8 mouse cellular contexts compared by ENCODE assay signal in the genomic region with DNA sequence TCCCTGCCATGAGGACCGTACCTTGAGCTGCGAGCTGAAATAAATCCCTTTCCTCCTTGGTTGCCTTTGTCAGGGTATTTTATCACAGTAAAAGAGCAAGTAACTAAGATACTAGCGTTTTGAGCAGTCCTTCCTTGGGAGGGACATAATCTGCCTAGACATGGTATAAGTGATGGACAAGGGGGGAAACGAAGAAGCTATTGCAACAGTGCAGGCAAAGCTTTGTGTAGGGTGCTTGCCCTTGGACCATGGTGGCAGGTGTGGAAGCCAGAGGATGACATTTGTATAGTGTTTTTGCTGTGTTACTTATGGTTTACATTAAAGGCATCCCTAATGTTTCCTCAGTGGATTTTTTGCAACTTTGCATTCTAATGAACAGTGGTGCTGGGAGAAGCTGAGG. TPM values are rescaled to one million over a fixed set of nuclear protein-coding genes. Genes with fewer than 3 reads are reported as not detected.
DNase-seq lines count a peak whose midpoint lies in the region; ATAC-seq and TF ChIP-seq lines count a peak whose summit lies in the region.

No protein-coding gene starts in this region.

- H3K4me2 ChIP-seq in heart, embryonic 12.5 days, result peak overlapping the region; percentile 80

- H3K36me3 ChIP-seq in heart, embryonic 12.5 days, result no peaks in the 10 kb centered on the region
- H3K36me3 ChIP-seq in ES-Bruce4 (ENCODE audit: control insufficient read depth, insufficient read depth, low read length, poor library complexity, severe bottlenecking) (no peaks in the 10 kb centered on the region), macrophage (ENCODE audit: inconsistent target) (no peaks in the 10 kb centered on the region)
- no peaks in the 10 kb centered on the region for H3K36me3 ChIP-seq in hindbrain, embryonic 10.5 days

- H3K9me3 ChIP-seq in heart, embryonic 12.5 days (replicated peaks), result no peaks in the 10 kb centered on the region
- no peaks in the 10 kb centered on the region for H3K9me3 ChIP-seq in ES-Bruce4 (replicated peaks; ENCODE audit: control insufficient read depth, insufficient read depth, low read length, poor library complexity, severe bottlenecking)
- H3K9me3 ChIP-seq in hindbrain, embryonic 10.5 days, result no peaks in the 10 kb centered on the region

- no peaks in the 10 kb centered on the region for H3K79me2 ChIP-seq in macrophage (ENCODE audit: inconsistent target)

- peak overlapping the region; percentile 62 for H3K9ac ChIP-seq in heart, embryonic 12.5 days
- peak overlapping the region; percentile 6; the same call in 1 of the 2 replicates for H3K9ac ChIP-seq in ES-Bruce4 (ENCODE audit: low read depth, poor library complexity, severe bottlenecking)

- no peak for TF ChIP-seq CTCF in ES-Bruce4 (IDR thresholded peaks at IDR 0.05; ENCODE audit: low read depth, low read length)

- 77% methylated on average over 4 of the region's 4 CpGs for WGBS in heart, embryonic 12.5 days
- 80% methylated on average over 4 of the region's 4 CpGs for WGBS in hindbrain, embryonic 10.5 days
- 90% methylated on average over 4 of the region's 4 CpGs for WGBS in macrophage (ENCODE audit: missing documents)

- no peak for DNase-seq in heart, postnatal 25 days (ENCODE audit: low spot score)
- DNase-seq in hindbrain, embryonic 10.5 days (ENCODE audit: low spot score), result no peak
- DNase-seq in gastrocnemius, postnatal 25 days, result no peak
- no peak for DNase-seq in ovary, postnatal 36 days (ENCODE audit: low spot score)
- DNase-seq in cerebellum, adult 8-10 months, result no peak

- no peak for ATAC-seq in heart, embryonic 12.5 days (ENCODE audit: insufficient number of reproducible peaks, low FRiP score)

- peak overlapping the region; percentile 62 for H3K4me3 ChIP-seq in heart, embryonic 12.5 days
- H3K4me3 ChIP-seq in ES-Bruce4 (ENCODE audit: low read depth, low read length) (no peak overlapping the region), macrophage (ENCODE audit: inconsistent target) (peak overlapping the region; percentile 14; the same call in 1 of the 2 replicates)
- peak overlapping the region; percentile 80 for H3K4me3 ChIP-seq in hindbrain, embryonic 10.5 days

- no peak for TF ChIP-seq POLR2A in ES-Bruce4 (IDR thresholded peaks at IDR 0.05; ENCODE audit: insufficient read depth, low read length)

- intact Hi-C loops in heart, postnatal 25 days (cut with DNase I), result no loop called here

- H3K27me3 ChIP-seq in heart, embryonic 12.5 days (replicated peaks), result peaks cover 24% of the 10 kb centered on the region
- peaks cover 9% of the 10 kb centered on the region for H3K27me3 ChIP-seq in ES-Bruce4 (ENCODE audit: control insufficient read depth, insufficient read depth, low read length, poor library complexity, severe bottlenecking)
- H3K27me3 ChIP-seq in hindbrain, embryonic 10.5 days (ENCODE audit: insufficient read depth, poor library complexity, severe bottlenecking), result peaks cover 15% of the 10 kb centered on the region

- no peak for TF ChIP-seq EP300 in ES-Bruce4 (IDR thresholded peaks at IDR 0.05; ENCODE audit: insufficient read depth, low read depth, low read length)

- H3K4me1 ChIP-seq in heart, embryonic 12.5 days (replicated peaks), result no peaks in the 10 kb centered on the region; the same call in 1 of the 2 replicates
- no peaks in the 10 kb centered on the region for H3K4me1 ChIP-seq in ES-Bruce4 (ENCODE audit: control insufficient read depth, insufficient read depth, low read length)
- peaks cover 18% of the 10 kb centered on the region for H3K4me1 ChIP-seq in hindbrain, embryonic 10.5 days (replicated peaks)

- no peak overlapping the region for H3K27ac ChIP-seq in heart, embryonic 12.5 days (ENCODE audit: poor library complexity, severe bottlenecking)
- no peak overlapping the region for H3K27ac ChIP-seq in ES-Bruce4 (ENCODE audit: insufficient read depth, low read length)
- peak overlapping the region; percentile 86 for H3K27ac ChIP-seq in hindbrain, embryonic 10.5 days
- no peak overlapping the region for H3K27ac ChIP-seq in macrophage

RNA-seq across cellular contexts. Expression of gene Zkscan16, which starts 0.5 kb away (rescaled TPM):
- polyA plus RNA-seq in heart, embryonic 12.5 days (2016; fragmentation: Nextera tagmentation; extraction: Ambion mirVana), result 0.38 and 0.62 TPM in 2 replicates
- total RNA-seq in heart, postnatal 25 days (2021), result not detected
- 0.49 and 1.2 TPM in 2 replicates for polyA plus RNA-seq in ES-Bruce4 (2011; ENCODE audit: insufficient read depth, insufficient read length, low read depth, missing spikeins)
- polyA plus RNA-seq in hindbrain, embryonic 10.5 days (2016; fragmentation: Nextera tagmentation; extraction: Ambion mirVana), result 0.55 and 1.0 TPM in 2 replicates
- total RNA-seq in macrophage (2018; cell fraction: chromatin; rRNA removed), result under 1 TPM in 1 of 26 experiments, not detected in 25; 0.28 TPM
- total RNA-seq in macrophage (2018; cell fraction: cytosol; rRNA removed), result not detected
- not detected for total RNA-seq in macrophage (2018; cell fraction: nucleus; rRNA removed)
- not detected in 3 replicates for polyA plus RNA-seq in macrophage (2018)
- not detected for total RNA-seq in gastrocnemius, postnatal 25 days (2021)

RNA-seq across cellular contexts. Expression of gene Ecpas, which starts 30.4 kb away (rescaled TPM):
- polyA plus RNA-seq in heart, embryonic 12.5 days (2016; fragmentation: Nextera tagmentation; extraction: Ambion mirVana), result 40.1 and 40.6 TPM in 2 replicates
- total RNA-seq in heart, postnatal 25 days (2021), result 100 to 1,000 TPM; 188 to 190 TPM
- polyA plus RNA-seq in ES-Bruce4 (2011; ENCODE audit: insufficient read depth, insufficient read length, low read depth, missing spikeins), result 58.0 and 65.2 TPM in 2 replicates
- polyA plus RNA-seq in hindbrain, embryonic 10.5 days (2016; fragmentation: Nextera tagmentation; extraction: Ambion mirVana), result 23.9 and 29.8 TPM in 2 replicates
- 100 to 1,000 TPM; 150 to 573 (median 370) TPM for total RNA-seq in macrophage (2018; cell fraction: chromatin; rRNA removed)
- 10 to 100 TPM; 38.2 to 64.1 (median 48.0) TPM for total RNA-seq in macrophage (2018; cell fraction: cytosol; rRNA removed)
- 100 to 1,000 TPM in 22 of 26 experiments, 10 to 100 TPM in 4; 73.8 to 408 (median 169) TPM for total RNA-seq in macrophage (2018; cell fraction: nucleus; rRNA removed)
- polyA plus RNA-seq in macrophage (2018), result 24.1 to 39.2 TPM (median 33.8 TPM) in 3 replicates
- total RNA-seq in gastrocnemius, postnatal 25 days (2021), result 100 to 1,000 TPM; 281 to 313 TPM

RNA-seq across cellular contexts. Expression of gene Ptgr1, which starts 44.0 kb away (rescaled TPM):
- polyA plus RNA-seq in heart, embryonic 12.5 days (2016; fragmentation: Nextera tagmentation; extraction: Ambion mirVana), result 9.0 and 9.7 TPM in 2 replicates
- 1 to 10 TPM; 4.2 to 4.7 TPM for total RNA-seq in heart, postnatal 25 days (2021)
- polyA plus RNA-seq in ES-Bruce4 (2011; ENCODE audit: insufficient read depth, insufficient read length, low read depth, missing spikeins), result 17.9 and 19.8 TPM in 2 replicates
- 13.5 and 14.8 TPM in 2 replicates for polyA plus RNA-seq in hindbrain, embryonic 10.5 days (2016; fragmentation: Nextera tagmentation; extraction: Ambion mirVana)
- 10 to 100 TPM in 1 of 26 experiments, 1 to 10 TPM in 25; 1.2 to 10.1 (median 4.3) TPM for total RNA-seq in macrophage (2018; cell fraction: chromatin; rRNA removed)
- 10 to 100 TPM; 15.4 to 26.4 (median 19.8) TPM for total RNA-seq in macrophage (2018; cell fraction: cytosol; rRNA removed)
- total RNA-seq in macrophage (2018; cell fraction: nucleus; rRNA removed), result 10 to 100 TPM in 3 of 26 experiments, 1 to 10 TPM in 23; 4.5 to 12.8 (median 6.3) TPM
- polyA plus RNA-seq in macrophage (2018), result 19.7 to 28.3 TPM (median 26.7 TPM) in 3 replicates
- total RNA-seq in gastrocnemius, postnatal 25 days (2021), result 1 to 10 TPM; 1.5 to 2.4 TPM

RNA-seq across cellular contexts. Expression of gene Dnajc25, which starts 51.9 kb away (rescaled TPM):
- polyA plus RNA-seq in heart, embryonic 12.5 days (2016; fragmentation: Nextera tagmentation; extraction: Ambion mirVana), result 12.3 and 14.1 TPM in 2 replicates
- total RNA-seq in heart, postnatal 25 days (2021), result 10 to 100 TPM; 17.6 to 18.2 TPM
- 6.1 TPM in 2 replicates for polyA plus RNA-seq in ES-Bruce4 (2011; ENCODE audit: insufficient read depth, insufficient read length, low read depth, missing spikeins)
- polyA plus RNA-seq in hindbrain, embryonic 10.5 days (2016; fragmentation: Nextera tagmentation; extraction: Ambion mirVana), result 5.9 and 9.0 TPM in 2 replicates
- 1 to 10 TPM; 1.1 to 8.5 (median 3.9) TPM for total RNA-seq in macrophage (2018; cell fraction: chromatin; rRNA removed)
- 1 to 10 TPM; 4.1 to 9.6 (median 5.7) TPM for total RNA-seq in macrophage (2018; cell fraction: cytosol; rRNA removed)
- 10 to 100 TPM in 3 of 26 experiments, 1 to 10 TPM in 23; 1.9 to 13.5 (median 4.9) TPM for total RNA-seq in macrophage (2018; cell fraction: nucleus; rRNA removed)
- polyA plus RNA-seq in macrophage (2018), result 5.8 to 11.2 TPM (median 9.9 TPM) in 3 replicates
- total RNA-seq in gastrocnemius, postnatal 25 days (2021), result 10 to 100 TPM; 10.5 to 11.1 TPM
